Mouse (Mus musculus): ENCODE results near the gene Tmem212.
"Not testable (repeated sequence)": the region's sequence is repeated elsewhere in the genome, so short reads cannot be mapped to it uniquely, and the experiment has no call there.

The Tmem212 gene

GRCm38 (mm10) chr3:27896318-27896892 lies at the start of gene Tmem212:
Gene Tmem212 (minus strand): TSS chr3:27896368.
- DNase-seq (ENCODE audit: low spot score in 2 of 2) = no peak

GRCm38 (mm10) chr3:27945397-27945796 lies 49.2 kb upstream of the Tmem212 start:
- not testable (repeated sequence) for DNase-seq (ENCODE audit: low spot score in 2 of 2)

DNA sequence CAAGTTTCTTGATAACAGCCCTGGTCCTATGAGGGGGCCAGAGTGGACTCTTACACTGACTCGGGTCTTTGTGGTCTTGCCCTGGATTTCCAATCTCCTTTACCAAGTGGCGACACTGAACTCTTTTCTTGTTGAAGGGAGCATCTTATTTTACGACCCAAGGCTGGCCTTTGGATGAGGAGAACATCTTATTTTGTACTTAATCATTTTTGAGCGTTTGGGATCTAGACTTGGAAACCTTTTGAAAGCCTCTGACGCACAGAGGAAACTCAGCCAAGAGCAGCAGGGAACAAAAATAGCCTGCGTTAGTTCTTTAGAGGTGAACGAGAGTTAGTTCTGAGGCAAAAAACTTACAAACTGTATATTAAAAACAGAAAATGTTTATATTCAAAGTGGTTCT lies 46.8 kb upstream of the Tmem212 start:
- DNase-seq (ENCODE audit: low spot score in 2 of 2) = no peak

GRCm38 (mm10) chr3:27941634-27942033 lies 45.5 kb upstream of the Tmem212 start:
- DNase-seq (ENCODE audit: low spot score in 2 of 2) = no peak

GRCm38 (mm10) chr3:27938381-27939323 lies 42.5 kb upstream of the Tmem212 start, which contains the start of gene Pld1:
Gene Pld1 (plus strand): TSS chr3:27938695.
- no peak for DNase-seq (ENCODE audit: low spot score in 2 of 2)

GRCm38 (mm10) chr3:27937144-27938110 lies 41.3 kb upstream of the Tmem212 start:
- DNase-seq (ENCODE audit: low spot score in 2 of 2) = no peak

GRCm38 (mm10) chr3:27936731-27937130 lies 40.6 kb upstream of the Tmem212 start:
- DNase-seq (ENCODE audit: low spot score in 2 of 2) = no peak

GRCm38 (mm10) chr3:27935644-27936043 lies 39.5 kb upstream of the Tmem212 start:
- DNase-seq (ENCODE audit: low spot score in 2 of 2) = no peak

DNA sequence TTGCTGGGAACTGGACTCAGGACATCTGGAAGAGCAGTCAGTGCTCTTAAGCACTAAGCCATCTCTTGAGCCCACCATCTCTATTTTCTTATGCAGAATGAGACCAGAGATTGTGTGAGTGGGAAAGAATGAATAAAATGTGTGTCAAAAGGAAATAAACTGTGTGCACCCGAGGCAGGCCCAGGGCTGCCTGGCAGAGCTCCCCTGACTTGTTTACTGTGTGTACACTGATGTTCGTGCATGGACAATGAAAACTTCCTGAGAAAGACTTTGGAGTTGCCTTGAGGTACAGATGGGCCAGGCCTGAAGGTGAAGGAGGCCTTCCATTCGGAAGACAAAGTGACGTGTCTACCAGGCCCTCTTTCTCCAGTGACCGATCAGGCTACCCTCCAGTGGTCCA lies 36.2 kb upstream of the Tmem212 start:
- no peak for DNase-seq (ENCODE audit: low spot score in 2 of 2)

DNA sequence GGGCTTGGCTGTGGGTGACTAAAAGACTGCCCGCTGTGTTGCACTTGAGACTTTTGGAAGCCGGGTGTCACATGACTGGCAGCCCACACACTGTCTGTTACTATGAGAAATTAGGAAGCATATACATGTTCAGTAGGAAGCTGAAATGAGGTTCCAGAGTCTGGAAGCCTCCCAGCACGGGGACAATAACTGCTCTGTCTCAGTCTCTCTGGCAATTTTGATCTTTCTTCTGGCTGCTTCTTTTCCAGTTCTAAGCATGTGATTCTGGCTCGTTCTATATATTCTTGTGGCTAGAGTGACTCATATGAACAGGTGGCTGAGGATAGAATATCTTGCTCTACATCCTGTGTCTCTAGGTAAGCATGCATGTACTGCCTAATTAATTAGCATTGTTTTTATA lies 33.1 kb upstream of the Tmem212 start:
- no peak for DNase-seq (ENCODE audit: low spot score in 2 of 2)

DNA sequence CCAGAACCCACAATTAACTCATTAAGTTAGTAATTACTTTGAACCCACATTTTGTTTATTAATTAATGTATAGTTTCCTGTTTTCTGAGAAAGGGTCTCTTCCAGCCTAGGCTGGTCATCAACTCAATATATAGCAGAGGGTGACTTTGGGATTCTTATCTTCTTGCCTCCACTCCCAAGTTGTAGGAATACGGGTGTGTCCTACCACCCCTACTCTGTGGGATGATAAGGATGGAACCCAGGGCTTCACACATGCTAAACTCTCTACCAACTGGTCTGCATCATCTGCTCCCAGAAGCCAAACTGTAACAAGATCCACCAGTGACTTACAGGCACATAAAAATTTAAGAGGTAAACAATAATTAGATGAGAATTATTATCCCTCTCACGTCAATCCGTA lies 27.9 kb upstream of the Tmem212 start:
- no peak for DNase-seq (ENCODE audit: low spot score in 2 of 2)

DNA sequence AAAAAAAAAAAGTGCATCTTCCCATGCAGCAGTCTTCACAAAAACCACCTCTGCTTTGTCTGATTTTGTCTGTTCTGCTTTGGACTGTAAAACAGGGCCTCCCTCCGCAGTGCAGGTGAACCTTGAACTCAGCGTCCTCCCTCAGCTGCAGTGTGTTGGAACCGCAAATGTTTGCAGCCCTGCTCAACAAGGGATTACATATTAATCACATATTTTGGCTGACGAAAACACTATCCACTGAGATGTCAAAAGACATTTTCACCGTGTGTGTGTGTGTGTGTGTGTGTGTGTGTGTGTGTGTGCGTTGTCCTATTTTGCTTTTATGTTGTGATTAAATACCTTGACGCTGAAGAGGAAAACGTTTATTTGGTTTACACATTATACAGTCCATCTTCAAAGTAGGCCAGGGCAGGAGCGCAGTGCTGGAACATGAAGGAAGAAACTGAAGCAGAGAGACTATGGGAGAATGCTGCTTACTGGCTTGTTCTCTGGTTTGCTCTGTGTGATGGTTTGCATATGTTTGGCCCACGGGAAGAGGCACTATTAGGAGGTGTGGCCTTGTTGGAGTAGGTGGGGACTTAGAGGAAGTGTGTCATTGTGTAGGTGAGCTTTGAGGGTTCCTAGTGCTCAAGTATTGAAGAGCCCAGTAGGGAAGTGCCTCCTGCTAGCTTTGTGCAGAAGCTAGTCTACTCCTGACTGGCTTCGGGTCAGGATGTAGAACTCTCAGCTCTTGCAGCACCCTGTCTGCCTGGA lies 25.3 kb upstream of the Tmem212 start:
- no peak for DNase-seq (ENCODE audit: low spot score in 2 of 2)

GRCm38 (mm10) chr3:27918656-27919436 lies 22.7 kb upstream of the Tmem212 start:
- DNase-seq (ENCODE audit: low spot score in 2 of 2) = no peak

- no peak for DNase-seq (ENCODE audit: low spot score in 2 of 2)
Measured at GRCm38 (mm10) chr3:27909016-27909415, 12.8 kb upstream of the Tmem212 start.

GRCm38 (mm10) chr3:27908316-27908715 lies 12.1 kb upstream of the Tmem212 start:
- no peak for DNase-seq (ENCODE audit: low spot score in 2 of 2)

- DNase-seq (ENCODE audit: low spot score in 2 of 2) = no peak
Measured at GRCm38 (mm10) chr3:27907301-27907700, 11.1 kb upstream of the Tmem212 start.

GRCm38 (mm10) chr3:27906647-27907209 lies 10.6 kb upstream of the Tmem212 start:
- no peak for DNase-seq (ENCODE audit: low spot score in 2 of 2)

- DNase-seq (ENCODE audit: low spot score in 2 of 2) = no peak
Measured at GRCm38 (mm10) chr3:27904659-27905330, 8.6 kb upstream of the Tmem212 start.

- no peak for DNase-seq (ENCODE audit: low spot score in 2 of 2)
Measured at GRCm38 (mm10) chr3:27901846-27902245, 5.7 kb upstream of the Tmem212 start.
